Mouse (Mus musculus) intestine, embryonic 14.5 days (tissue): Measurements from ENCODE around the gene Smad3. TPM values are rescaled to one million over a fixed set of nuclear protein-coding genes. Genes with fewer than 3 reads are reported as not detected.

Experiments
- ATAC-seq: fragments of 200-750 bp; cut with Nextera tagmentation; replicated peaks from 2 replicates; pipeline ENCODE4 v1.8.0; 2017; ENCODE audit warnings: low read depth, moderate number of reproducible peaks, moderate TSS enrichment, moderate library complexity; ENCODE audit not compliant: low FRiP score, low TSS enrichment
- DNase-seq: peaks from one replicate; pipeline ENCODE4 v3.0.0-alpha.2; 2018; ENCODE audit warnings: low spot score
- H3K27ac ChIP-seq: fragments of 300-500 bp; sonication (generic); 2 replicates; pipeline ENCODE4 v1.5.1; 2014; ENCODE audit warnings: low read depth, mild to moderate bottlenecking, control low read depth
- H3K27me3 ChIP-seq: fragments of 300-500 bp; sonication (generic); replicated peaks from 2 replicates; pipeline ENCODE4 v1.6.1; 2014; ENCODE audit warnings: low read length, control low read depth; ENCODE audit not compliant: control insufficient read depth, insufficient read depth
- H3K36me3 ChIP-seq: fragments of 300-500 bp; sonication (generic); 2 replicates; pipeline ENCODE4 v1.6.1; 2014; ENCODE audit warnings: low read length, control low read depth; ENCODE audit not compliant: control insufficient read depth, insufficient read depth
- H3K4me1 ChIP-seq: fragments of 300-500 bp; sonication (generic); replicated peaks from 2 replicates; pipeline ENCODE4 v1.6.1; 2014; ENCODE audit warnings: low read length, control low read depth, mixed read lengths; ENCODE audit not compliant: control insufficient read depth, insufficient read depth
- H3K4me2 ChIP-seq: fragments of 300-500 bp; sonication (generic); 2 replicates; pipeline ENCODE4 v1.6.1; 2014; ENCODE audit warnings: low read length
- H3K4me3 ChIP-seq: fragments of 300-500 bp; sonication (generic); 2 replicates; pipeline ENCODE4 v1.5.1; 2014; ENCODE audit warnings: low read depth, low read length, control low read depth, mixed read lengths
- H3K9ac ChIP-seq: fragments of 300-500 bp; sonication (generic); 2 replicates; pipeline ENCODE4 v1.6.1; 2014; ENCODE audit warnings: mild to moderate bottlenecking, low read length
- H3K9me3 ChIP-seq: fragments of 300-500 bp; sonication (generic); 2 replicates; pipeline ENCODE4 v1.6.1; 2016; ENCODE audit warnings: low read length, control low read depth; ENCODE audit not compliant: control insufficient read depth
- WGBS: fragments of 180-500 bp; shearing (Covaris S2); extraction: QIAGEN DNeasy Blood & Tissue Kit; methylation state at CpG from one replicate; pipeline ENCODE4 v1.1.7; 2014; 5-methylcytosine and 5-hydroxymethylcytosine counted together
- polyA plus RNA-seq: library from polyadenylated mRNA; unstranded; fragments of >200 nt; fragmentation: Nextera tagmentation; extraction: Ambion mirVana; gene quantifications from 2 replicates; pipeline ENCODE4 v1.2.1, GENCODE M21; 2014

The Smad3 gene
- polyA plus RNA-seq, 1 experiment from 2014 or later, result 12.7 TPM

- ATAC-seq, result no peak
- 44% methylated on average over 13 of the region's 13 CpGs for WGBS
- 0 out of 2 replicates have a peak overlapping the region, but pooled peaks have one; percentile 0 for H3K27ac ChIP-seq
Observed at GRCm38 (mm10) chr9:63610841-63611366, 146.9 kb downstream of the Smad3 start.

GRCm38 (mm10) chr9:63610231-63610630 is 147.6 kb downstream of the Smad3 start:
- H3K36me3 ChIP-seq, result no peaks in the 10 kb centered on the region
- DNase-seq (no peak), ATAC-seq (no peak)
- H3K4me1 ChIP-seq, result peaks cover 35% of the 10 kb centered on the region
- H3K27ac ChIP-seq, result no peak overlapping the region
- H3K4me3 ChIP-seq, result no peak overlapping the region
- H3K9ac ChIP-seq, result no peak overlapping the region
- no peaks in the 10 kb centered on the region for H3K27me3 ChIP-seq
- no peak overlapping the region for H3K4me2 ChIP-seq
- H3K9me3 ChIP-seq, result no peaks in the 10 kb centered on the region
- 89% methylated on average over 6 of the region's 6 CpGs for WGBS

More at GRCm38 (mm10) chr9:63610841-63611366, 146.9 kb downstream of the Smad3 start:
- H3K9me3 ChIP-seq, result no peaks in the 10 kb centered on the region
- no peak overlapping the region for H3K4me2 ChIP-seq
- no peak overlapping the region for H3K9ac ChIP-seq
- no peaks in the 10 kb centered on the region for H3K36me3 ChIP-seq
- peaks cover 35% of the 10 kb centered on the region for H3K4me1 ChIP-seq
- no peaks in the 10 kb centered on the region for H3K27me3 ChIP-seq
- no peak for DNase-seq
- no peak overlapping the region for H3K4me3 ChIP-seq

DNA sequence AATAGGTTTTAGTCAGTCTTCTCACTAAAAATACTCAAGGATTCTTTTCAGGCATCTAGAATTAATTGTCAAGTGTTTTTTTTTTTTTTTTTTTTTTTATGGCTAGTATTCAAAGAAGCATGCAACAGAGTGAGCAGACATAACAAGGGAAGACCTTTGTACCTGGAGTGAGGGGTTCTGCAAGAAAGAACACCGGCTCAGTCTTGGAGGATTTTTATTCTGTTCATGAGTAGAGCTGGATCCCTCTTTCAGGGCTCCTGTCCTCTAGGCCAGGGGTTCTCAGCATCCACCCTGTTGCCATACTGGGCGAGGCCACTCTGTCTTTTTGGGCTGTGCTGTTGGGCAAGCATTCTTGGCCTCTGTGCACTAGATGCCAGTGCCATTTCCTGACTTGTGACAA is 148.0 kb downstream of the Smad3 start:
- ATAC-seq, result 0 out of 2 replicates have a peak, but pooled peaks have one; percentile 27
- peaks cover 35% of the 10 kb centered on the region for H3K4me1 ChIP-seq
- no peak for DNase-seq
- 88% methylated on average over 2 of the region's 2 CpGs for WGBS
- no peak overlapping the region for H3K27ac ChIP-seq
- no peaks in the 10 kb centered on the region for H3K9me3 ChIP-seq
- no peaks in the 10 kb centered on the region for H3K36me3 ChIP-seq
- H3K9ac ChIP-seq, result no peak overlapping the region
- H3K4me3 ChIP-seq, result no peak overlapping the region
- H3K27me3 ChIP-seq, result no peaks in the 10 kb centered on the region
- no peak overlapping the region for H3K4me2 ChIP-seq

GRCm38 (mm10) chr9:63609246-63609645 is 148.5 kb downstream of the Smad3 start:
- no peak for DNase-seq
- Histone ChIP-seq H3K4me3 (no peak overlapping the region), H3K9ac (no peak overlapping the region), H3K4me2 (no peak overlapping the region), H3K9me3 (no peaks in the 10 kb centered on the region), H3K27me3 (no peaks in the 10 kb centered on the region), H3K4me1 (peaks cover 33% of the 10 kb centered on the region), H3K27ac (no peak overlapping the region), H3K36me3 (no peaks in the 10 kb centered on the region)
- no peak for ATAC-seq
- WGBS, result 75% methylated on average over 8 of the region's 8 CpGs

DNA sequence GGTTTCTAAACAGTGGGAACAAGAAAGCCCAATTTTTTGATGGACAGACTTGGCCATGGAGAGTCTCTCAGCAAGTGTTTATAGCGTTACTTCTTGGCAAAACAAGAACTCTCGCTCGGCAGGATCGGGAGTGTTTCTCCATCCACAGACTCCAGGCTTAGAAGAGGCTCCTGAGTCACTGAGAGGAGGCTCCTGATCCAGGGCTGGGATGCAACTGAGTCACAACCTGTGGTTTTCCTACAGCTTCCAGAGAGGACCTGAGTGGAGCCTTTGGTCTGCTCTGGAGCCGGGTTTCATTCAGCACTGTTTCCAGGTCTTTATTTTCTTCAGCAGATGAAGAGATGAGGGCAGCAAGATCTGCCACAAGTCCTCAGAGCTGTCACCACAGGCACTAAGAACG is 149.8 kb downstream of the Smad3 start:
- DNase-seq (no peak), ATAC-seq (no peak)
- WGBS, result 86% methylated on average over 6 of the region's 6 CpGs
- Histone ChIP-seq H3K4me1 (peaks cover 31% of the 10 kb centered on the region), H3K4me2 (no peak overlapping the region), H3K27ac (no peak overlapping the region), H3K4me3 (no peak overlapping the region), H3K36me3 (no peaks in the 10 kb centered on the region), H3K9me3 (no peaks in the 10 kb centered on the region), H3K27me3 (no peaks in the 10 kb centered on the region), H3K9ac (no peak overlapping the region)

DNA sequence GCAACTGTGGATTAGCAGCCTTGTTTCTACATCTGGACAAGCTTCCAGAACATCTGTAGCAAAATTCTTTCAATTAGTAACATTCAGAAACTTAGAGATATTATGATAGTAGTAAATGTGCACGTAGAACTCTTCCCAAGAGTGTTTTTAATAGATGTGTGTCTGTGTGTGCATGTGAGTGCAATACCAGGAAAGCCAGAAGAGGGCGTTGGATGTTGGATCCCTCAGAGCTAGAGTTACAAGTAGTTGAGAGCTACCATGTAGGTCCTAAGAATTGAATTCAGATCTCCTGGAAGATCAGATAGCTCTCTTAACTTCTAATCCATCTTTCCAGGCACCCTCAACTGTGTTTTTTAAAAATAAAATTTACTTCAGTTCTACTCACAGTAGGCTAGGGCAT is 151.2 kb downstream of the Smad3 start:
- Histone ChIP-seq H3K9ac (no peak overlapping the region), H3K27me3 (no peaks in the 10 kb centered on the region), H3K4me2 (no peak overlapping the region), H3K9me3 (no peaks in the 10 kb centered on the region), H3K4me3 (no peak overlapping the region), H3K36me3 (no peaks in the 10 kb centered on the region), H3K4me1 (peaks cover 29% of the 10 kb centered on the region), H3K27ac (no peak overlapping the region)
- DNase-seq (no peak), ATAC-seq (no peak)
- 72% methylated on average over 2 of the region's 2 CpGs for WGBS

- H3K27ac ChIP-seq, result no peak overlapping the region
- WGBS, result 51% methylated on average over 6 of the region's 6 CpGs
- H3K36me3 ChIP-seq, result no peaks in the 10 kb centered on the region
- H3K27me3 ChIP-seq, result no peaks in the 10 kb centered on the region
- ATAC-seq (no peak), DNase-seq (no peak)
- H3K4me1 ChIP-seq, result peaks cover 13% of the 10 kb centered on the region; the same call in 1 of the 2 replicates
- no peaks in the 10 kb centered on the region for H3K9me3 ChIP-seq
- H3K4me2 ChIP-seq, result peak overlapping the region; percentile 53
- H3K4me3 ChIP-seq, result no peak overlapping the region
- H3K9ac ChIP-seq, result no peak overlapping the region
Observed at GRCm38 (mm10) chr9:63603849-63604248, 153.9 kb downstream of the Smad3 start.

- peak; percentile 99 for DNase-seq
- 1% methylated on average over 70 of the region's 70 CpGs for WGBS
- ATAC-seq, result peak; percentile 99
- Histone ChIP-seq H3K4me3 (peak within 1 kb of the TSS; percentile 94), H3K36me3 (no peaks in the 10 kb centered on the region), H3K9ac (peak within 1 kb of the TSS; percentile 72), H3K4me1 (peaks cover 13% of the 10 kb centered on the region; the same call in 1 of the 2 replicates), H3K27me3 (no peaks in the 10 kb centered on the region), H3K9me3 (no peaks in the 10 kb centered on the region), H3K4me2 (peak within 1 kb of the TSS; percentile 53), H3K27ac (peak within 1 kb of the TSS; percentile 34; the same call in 1 of the 2 replicates)
Observed at GRCm38 (mm10) chr9:63602043-63602939, 155.5 kb downstream of the Smad3 start, which contains the start of the genes Iqch and Aagab. Gene Iqch, minus strand, starts transcription at chr9:63602493. Gene Aagab, plus strand, starts transcription at chr9:63602660.
